Mouse (Mus musculus) embryonic stem cell, embryonic (primary cell): ENCODE results near the gene Pnmal2.

Experiments used
- CTCF ChIA-PET, 4 experiments: fragments of 300-600 bp in 2 of 4; fragments of 350-600 bp in 2 of 4; sonication (Branson Sonifier 250); formaldehyde crosslinking; loops; one replicate each; lab custom pipeline; 2022; ENCODE audit warnings: inconsistent platforms in 2 of 4; lab: Charles Lee
- POLR2A ChIA-PET, 4 experiments: fragments of 300-600 bp in 2 of 4; fragments of 350-600 bp in 2 of 4; sonication (Branson Sonifier 250); formaldehyde crosslinking; loops; one replicate each; lab custom pipeline; 2022; ENCODE audit warnings: antibody characterized with exemption in 4 of 4, inconsistent platforms in 1 of 4; lab: Charles Lee

Pnmal2 gene

DNA sequence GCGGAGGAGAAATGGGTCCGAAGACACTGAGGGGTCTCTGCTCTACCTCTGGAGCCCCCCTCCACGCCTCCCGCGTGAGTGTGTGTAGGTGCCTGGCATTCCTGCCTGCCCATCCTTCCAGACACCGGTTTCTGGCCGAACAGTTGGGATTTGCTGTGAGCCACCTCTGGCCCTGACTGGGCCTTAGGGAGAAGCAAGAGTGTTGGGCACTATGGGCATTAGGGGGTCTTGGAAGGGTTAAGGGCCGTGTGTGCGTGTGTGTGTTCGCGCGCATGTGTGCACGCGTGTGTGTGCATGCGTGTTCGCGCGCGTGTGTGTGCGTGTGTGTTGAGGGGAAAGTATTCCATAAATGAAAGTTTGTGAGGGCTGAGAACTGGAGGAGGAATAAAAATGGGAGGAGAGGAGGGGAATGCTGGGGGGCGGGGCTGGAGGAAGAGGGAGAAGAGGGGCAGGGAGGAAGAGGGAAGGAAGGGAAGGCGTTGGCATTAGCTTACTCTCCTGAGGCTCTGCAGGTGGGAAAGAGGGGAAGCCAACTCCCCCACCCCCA is 2.9 kb downstream of the Pnmal2 start:
- POLR2A ChIA-PET: interaction anchor here in 3 of 4 experiments (0.7 to 4.8 kb wide), 3 partner anchors 20 to 47 kb away, joined by 3 to 24 read pairs (median 4); no protein-coding TSS in a partner anchor
- CTCF ChIA-PET: interaction anchor here in 3 of 4 experiments (0.5 to 6.0 kb wide), 11 partner anchors 8 to 119 kb away, joined by 3 to 47 read pairs (median 4); partner anchors contain the start of gene Gng8 (in 1 of the 3)

DNA sequence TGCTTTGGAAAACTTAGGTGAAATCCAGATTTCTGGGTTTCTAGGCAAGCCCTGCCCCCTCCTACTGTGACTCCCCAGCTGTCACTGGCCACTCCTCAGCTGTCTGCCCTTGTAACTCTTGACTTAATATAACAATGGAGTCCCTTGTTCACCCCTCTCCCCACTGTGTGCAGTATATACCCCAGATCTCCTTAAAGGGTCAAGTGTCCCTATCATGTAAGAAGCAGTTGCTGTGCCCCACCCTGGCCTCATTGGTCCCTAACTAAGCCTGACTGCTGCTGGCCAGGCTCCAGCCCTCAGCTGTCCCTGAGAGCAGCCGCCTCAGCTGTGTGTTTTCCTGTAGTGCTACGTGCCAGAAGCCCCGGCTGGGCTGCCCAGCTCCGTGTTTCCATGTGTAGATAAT is 3.5 kb downstream of the Pnmal2 start:
- CTCF ChIA-PET: interaction anchor here in 3 of 4 experiments (0.5 to 6.0 kb wide), 10 partner anchors 9 to 118 kb away, joined by 3 to 47 read pairs (median 4); partner anchors contain the start of gene Gng8 (in 1 of the 3)
- POLR2A ChIA-PET: interaction anchor here in 2 of 4 experiments (1.0 to 4.8 kb wide), 2 partner anchors 46 to 47 kb away, joined by 4 to 24 read pairs; no protein-coding TSS in a partner anchor

DNA sequence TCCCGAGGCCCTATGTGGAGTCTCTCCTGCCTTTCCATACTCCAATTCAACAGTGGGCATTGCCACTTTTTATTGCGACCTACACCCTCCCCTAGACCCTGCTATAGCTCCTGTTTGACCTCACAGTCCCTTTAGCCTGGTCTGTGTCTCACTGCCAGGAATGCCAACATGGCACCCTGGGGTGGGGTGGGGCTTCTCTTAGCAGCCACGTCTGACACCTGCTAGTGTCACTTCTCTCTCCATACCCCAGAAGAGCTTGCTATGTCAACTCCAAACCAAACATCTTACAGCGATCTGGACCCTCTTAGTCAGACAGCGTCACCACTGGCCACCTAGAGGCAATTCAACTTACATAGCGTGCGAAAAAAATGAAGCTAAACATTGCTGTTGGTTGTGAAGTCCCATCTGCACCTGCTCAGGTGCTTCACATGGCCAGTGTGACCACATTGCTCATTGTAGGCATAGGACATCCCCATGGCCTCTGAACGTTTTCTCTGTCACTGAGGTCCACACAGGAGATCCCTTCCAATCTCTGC is 4.5 kb downstream of the Pnmal2 start:
- CTCF ChIA-PET: interaction anchor here (0.6 to 5.2 kb wide), 12 partner anchors 8 to 138 kb away, joined by 3 to 111 read pairs (median 10); partner anchors contain the start of gene Gng8 (in 1 of the 4)
- POLR2A ChIA-PET: interaction anchor here in 2 of 4 experiments (1.4 to 4.8 kb wide), 2 partner anchors 18 to 46 kb away, joined by 3 to 24 read pairs; no protein-coding TSS in a partner anchor

DNA sequence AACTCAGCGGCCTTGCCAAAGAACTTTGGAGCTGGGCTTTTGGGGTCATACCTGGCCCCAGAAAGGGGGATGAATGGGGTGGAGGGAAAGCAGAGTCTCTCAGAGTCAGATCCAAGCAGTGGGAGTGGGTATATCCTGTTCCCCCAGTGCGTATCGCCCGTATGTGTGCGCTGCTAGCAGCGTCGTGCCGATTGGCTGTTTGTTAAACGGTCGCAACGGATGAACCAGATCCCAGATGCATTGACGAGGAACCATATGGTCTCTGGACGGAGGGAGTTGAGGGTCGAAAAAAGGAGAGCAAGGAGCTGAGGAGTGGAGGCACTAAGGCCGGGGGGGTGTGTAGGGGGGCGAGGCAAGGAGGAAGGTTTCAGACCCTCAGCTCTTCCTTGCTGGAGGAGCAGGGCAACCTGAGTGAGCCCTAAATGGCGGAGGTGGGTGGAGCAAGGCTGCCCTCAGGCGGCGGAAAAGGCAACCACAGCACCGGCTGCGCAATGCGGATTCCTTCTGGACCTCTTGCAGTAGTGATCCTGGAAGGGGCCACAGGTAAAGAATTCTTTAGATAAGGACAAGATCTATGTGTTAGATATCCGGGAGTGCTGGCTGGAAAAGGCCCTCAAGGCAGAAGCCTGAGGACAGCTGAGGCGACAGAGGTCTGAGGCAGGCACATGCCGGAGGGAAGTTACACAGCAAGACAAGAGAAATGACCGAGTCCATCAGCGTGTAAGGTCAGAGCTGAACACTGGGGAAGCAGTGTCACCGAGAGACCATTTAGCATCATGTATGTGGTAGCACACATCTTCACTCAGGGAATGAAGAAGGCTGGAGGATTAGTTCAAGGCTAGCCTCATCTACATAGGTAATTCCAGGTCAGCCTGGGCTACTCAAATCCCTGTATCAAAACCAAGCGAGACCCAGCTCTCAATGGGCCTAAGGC is 5.7 kb downstream of the Pnmal2 start:
- POLR2A ChIA-PET: interaction anchor here in 3 of 4 experiments (0.7 to 4.8 kb wide), 16 partner anchors 15 to 1000 kb away, joined by 3 to 24 read pairs (median 4); partner anchors contain the start of gene Gng8 (in 1 of the 3)
- CTCF ChIA-PET: interaction anchor here (0.5 to 5.2 kb wide), 46 partner anchors 10 to 1046 kb away, joined by 3 to 111 read pairs (median 6); partner anchors contain the start of genes Pnmal1 (in 2 of the 4), Calm3 (in 1 of the 4), Dact3 (in 1 of the 4) and Gng8 (in 1 of the 4)

DNA sequence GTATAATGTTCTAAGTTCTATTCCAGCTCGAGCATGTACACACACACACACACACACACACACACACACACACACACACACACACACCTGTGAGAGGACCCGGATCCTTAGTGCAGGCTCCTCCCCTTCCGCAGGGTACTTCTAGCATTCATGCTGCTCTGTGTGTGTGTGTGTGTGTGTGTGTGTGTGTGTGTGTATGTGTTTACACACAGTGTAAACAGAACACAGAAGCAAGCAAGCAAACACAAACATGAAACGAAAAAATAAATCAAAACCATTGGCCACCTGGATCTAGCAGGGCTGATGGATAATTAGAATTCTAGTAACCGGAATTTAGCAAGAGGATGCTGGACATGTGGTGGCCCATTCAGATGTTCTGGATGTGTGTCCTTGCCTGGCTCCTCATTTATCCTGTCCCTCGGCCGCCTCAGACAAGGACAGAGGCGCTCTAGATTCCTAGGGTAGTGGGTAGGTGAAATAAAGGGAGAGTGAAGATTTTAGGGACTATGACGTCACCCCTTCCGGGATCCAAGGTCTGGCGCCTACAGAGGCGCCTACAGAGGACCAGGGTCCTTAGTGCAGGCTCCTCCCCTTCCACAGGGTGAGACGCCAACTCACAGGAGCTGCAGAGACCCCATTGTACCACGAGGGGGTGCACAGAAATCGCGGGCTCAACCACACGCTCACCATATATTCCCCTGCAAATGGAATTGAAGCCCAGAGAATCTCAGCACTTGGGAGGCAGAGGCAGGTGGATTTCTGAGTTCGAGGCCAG is 6.6 kb downstream of the Pnmal2 start:
- ChIA-PET CTCF (interaction anchor here (0.5 to 5.2 kb wide), 51 partner anchors 9 to 262 kb away, joined by 3 to 111 read pairs (median 5); partner anchors contain the start of genes Gng8 (in 2 of the 4), Pnmal1 (in 2 of the 4), Psg16 (in 2 of the 4) and Calm3 (in 1 of the 4)), POLR2A (interaction anchor here in 3 of 4 experiments (0.5 to 4.8 kb wide), 19 partner anchors 9 to 332 kb away, joined by 3 to 24 read pairs (median 4); partner anchors contain the start of gene Gng8 (in 1 of the 3))

DNA sequence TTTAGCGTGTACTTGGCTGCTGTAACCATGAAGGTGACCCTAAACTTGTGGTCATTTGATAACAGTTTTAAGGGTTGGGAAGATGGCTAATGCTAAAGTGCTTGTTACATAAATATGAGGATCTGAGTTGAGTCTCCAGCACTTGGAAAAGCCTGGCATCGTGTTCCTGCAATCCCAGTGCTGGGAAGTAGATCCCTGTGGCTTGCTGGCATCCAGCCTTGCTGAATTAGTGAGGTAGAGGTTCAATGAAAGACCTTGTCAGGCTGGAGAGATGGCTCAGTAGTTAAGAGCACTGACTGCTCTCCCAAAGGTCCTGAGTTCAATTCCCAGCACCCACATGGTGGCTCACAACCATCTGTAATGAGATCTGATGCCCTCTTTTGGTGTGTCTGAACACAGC is 9.3 kb downstream of the Pnmal2 start:
- ChIA-PET POLR2A (interaction anchor here in 1 of 4 experiments (0.7 kb wide), 1 partner anchor 100 kb away, joined by 3 read pairs; no protein-coding TSS in a partner anchor), CTCF (interaction anchor here in 2 of 4 experiments (0.6 to 4.9 kb wide), 2 partner anchors 48 to 112 kb away, joined by 4 to 111 read pairs; no protein-coding TSS in a partner anchor)

DNA sequence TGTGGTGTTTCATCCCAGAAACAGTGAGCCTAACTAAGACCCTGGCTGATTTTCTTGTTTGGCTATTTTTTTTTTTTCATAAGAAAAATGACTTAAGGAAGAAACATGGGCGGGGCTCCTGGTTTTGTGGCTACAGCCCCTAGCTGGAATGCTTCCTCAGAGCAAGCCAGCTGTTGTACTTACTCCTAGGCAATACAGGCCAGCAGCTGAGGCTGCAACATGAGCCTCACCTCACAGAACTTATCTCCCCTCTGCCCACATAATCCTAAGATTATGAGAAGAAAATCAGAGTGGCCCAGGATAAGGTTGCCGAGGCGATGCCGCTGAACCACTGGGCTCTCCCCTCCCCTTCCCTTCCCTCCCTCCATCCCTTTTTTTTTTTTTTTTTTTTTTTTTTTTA is 11.2 kb downstream of the Pnmal2 start:
- POLR2A ChIA-PET: interaction anchor here in 3 of 4 experiments (0.6 to 0.7 kb wide), 4 partner anchors 32 to 108 kb away, joined by 3 to 5 read pairs (median 4); no protein-coding TSS in a partner anchor

DNA sequence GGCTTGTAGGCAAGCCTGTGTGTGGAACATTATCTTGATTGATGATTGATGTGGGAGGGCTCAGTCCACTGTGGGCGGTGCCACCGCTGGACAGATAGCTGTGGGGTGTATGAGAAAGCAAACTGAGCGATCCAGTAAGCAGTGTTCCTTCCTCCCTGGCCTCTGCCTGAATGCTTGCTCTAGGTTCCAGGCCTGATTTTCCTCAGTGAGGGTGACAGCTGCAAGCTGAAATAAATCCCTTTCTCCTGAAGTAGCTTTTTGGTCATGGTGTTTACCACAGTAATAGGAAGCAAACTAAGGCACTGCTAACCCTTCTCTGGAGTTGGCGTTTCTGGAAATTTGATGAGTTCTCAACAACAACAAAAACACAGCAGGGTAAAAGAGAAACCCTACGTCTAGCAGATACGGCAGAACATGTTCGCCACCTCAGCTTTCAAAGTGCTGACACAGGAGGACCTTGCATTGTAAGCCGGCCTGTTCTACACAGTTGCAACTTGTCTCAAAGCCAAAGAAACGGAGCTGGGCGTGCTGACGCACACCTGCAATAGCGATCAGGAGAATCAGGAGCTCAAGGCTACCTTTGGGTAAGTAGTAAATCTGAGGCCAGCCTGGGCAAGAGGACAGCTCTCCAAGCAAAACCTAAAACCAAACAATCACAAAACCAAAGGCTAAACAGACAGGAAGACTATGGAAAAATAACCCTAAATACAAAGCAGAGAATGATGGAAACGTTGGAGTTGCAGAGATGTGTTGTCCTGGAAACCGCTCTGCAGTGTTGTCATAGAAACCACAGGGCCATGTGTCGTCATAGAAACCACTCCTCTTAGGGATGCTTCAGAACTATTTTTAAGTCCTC is 12.2 kb downstream of the Pnmal2 start:
- ChIA-PET CTCF (interaction anchor here in 3 of 4 experiments (0.7 to 1.3 kb wide), 7 partner anchors 11 to 118 kb away, joined by 3 to 5 read pairs (median 4); partner anchors contain the start of gene Psg16 (in 1 of the 3)), POLR2A (interaction anchor here in 2 of 4 experiments (0.6 to 1.0 kb wide), 3 partner anchors 38 to 87 kb away, joined by 3 to 5 read pairs (median 4); no protein-coding TSS in a partner anchor)

More for the DNA sequence above, 11.2 kb downstream of the Pnmal2 start:
- CTCF ChIA-PET: interaction anchor here in 3 of 4 experiments (0.5 to 1.2 kb wide), 9 partner anchors 11 to 261 kb away, joined by 3 to 5 read pairs (median 3); no protein-coding TSS in a partner anchor

DNA sequence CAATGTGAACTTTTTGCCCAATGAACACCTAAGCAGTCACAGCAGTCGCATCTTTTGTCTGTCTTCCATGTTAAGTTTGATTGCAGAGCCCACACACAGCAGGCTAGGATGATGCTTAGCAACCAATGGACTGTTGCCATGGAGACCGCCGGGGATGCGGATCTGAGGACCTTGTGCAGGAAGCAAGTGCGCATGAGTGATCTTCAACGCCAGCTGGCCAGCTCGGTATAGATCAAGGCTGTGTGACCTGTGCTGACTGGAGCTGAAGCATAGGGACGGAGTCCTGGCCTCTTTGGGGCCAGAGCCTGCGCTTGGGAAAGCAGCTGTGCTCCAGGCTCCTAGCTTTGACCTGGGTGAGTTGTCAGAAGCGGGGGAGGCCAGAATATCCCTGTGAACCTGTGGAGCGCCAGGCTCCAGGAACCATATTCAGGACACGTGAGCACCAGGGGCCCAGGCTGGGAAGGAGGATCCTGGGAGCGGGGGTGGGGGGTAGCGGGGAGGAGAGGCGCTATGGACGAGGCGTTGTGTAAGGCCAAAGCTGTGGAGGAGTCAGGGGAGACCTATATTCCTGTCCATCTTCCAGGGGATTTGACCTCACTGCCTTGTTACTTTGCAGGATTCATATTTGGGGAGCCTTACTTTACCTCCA is 15.2 kb downstream of the Pnmal2 start, which contains the start of gene Pnmal1:
Pnmal1 (plus strand) TSS at position 141 of the 649 bp plus-strand sequence.
- POLR2A ChIA-PET: interaction anchor here in 2 of 4 experiments (1.0 to 1.7 kb wide), 5 partner anchors 8 to 97 kb away, joined by 3 to 5 read pairs (median 3); partner anchors contain the start of gene Pnmal2 (in 1 of the 2)
- CTCF ChIA-PET: interaction anchor here in 3 of 4 experiments (0.7 to 3.5 kb wide), 8 partner anchors 8 to 46 kb away, joined by 3 to 15 read pairs (median 4); no protein-coding TSS in a partner anchor

DNA sequence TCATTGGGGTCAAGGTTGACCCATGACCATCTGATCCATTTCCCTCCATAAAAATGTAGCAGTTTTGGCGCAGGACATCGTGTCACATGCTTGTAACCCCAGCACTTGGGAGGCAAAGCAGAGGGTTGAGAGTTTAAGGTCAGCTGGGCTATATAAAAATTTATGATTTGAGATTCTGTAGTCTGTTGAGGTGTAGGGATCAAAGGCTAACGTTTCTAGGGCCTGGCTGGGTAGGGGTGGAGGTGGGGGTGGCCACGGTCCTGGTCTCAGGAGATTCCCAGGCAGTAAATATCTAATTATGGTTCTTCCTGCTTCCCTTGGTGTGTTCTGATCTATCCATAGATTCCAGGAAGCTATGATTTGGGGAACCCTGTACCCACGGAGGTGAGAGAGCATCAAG is 17.2 kb downstream of the Pnmal2 start:
- CTCF ChIA-PET: interaction anchor here in 3 of 4 experiments (0.6 to 3.5 kb wide), 6 partner anchors 10 to 60 kb away, joined by 3 to 15 read pairs (median 4); no protein-coding TSS in a partner anchor
- POLR2A ChIA-PET: interaction anchor here in 1 of 4 experiments (1.0 to 2.2 kb wide), 4 partner anchors 9 to 99 kb away, joined by 4 to 6 read pairs (median 5); no protein-coding TSS in a partner anchor

DNA sequence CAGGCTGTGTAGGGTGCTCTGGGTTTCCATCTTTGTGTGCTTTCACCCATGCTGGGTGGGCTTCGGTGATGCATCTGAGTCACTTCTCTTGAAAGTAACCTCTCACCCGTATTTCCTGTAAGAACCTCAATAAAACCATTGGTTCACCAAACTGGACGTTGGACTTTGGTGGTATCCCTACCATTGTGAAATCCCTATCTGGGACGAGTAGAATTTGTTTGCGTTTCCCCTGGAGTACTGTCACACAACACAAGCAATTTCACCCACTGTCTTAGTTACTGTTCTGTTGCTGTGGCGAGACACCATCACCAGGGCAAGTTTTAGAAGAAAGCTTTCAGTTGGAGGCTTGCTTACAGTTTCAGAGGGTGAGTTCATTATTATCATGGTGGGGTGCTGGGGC is 23.9 kb downstream of the Pnmal2 start:
- POLR2A ChIA-PET: interaction anchor here in 1 of 4 experiments (1.1 kb wide), 1 partner anchor 18 kb away, joined by 4 read pairs; no protein-coding TSS in a partner anchor

DNA sequence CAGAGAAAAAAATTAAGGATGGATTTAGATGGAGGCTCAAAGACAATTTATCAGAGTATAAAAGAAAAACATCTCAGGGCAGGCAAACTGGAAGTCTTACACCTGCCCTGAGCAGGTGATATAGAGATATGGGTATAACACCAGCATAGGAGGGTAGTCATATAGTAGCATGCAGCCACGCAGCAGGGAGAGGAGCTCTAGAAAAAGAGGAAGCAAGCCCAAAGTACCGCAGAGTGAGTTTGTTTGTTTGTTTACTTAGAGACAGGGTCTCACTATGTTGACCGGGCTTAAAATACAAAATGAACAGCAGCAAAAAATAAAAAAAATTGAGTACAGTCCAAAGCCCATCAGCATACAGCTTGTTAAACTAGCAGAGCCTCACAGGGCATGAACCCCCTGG is 26.7 kb downstream of the Pnmal2 start:
- ChIA-PET CTCF (interaction anchor here in 3 of 4 experiments (0.6 to 1.9 kb wide), 5 partner anchors 19 to 80 kb away, joined by 3 to 6 read pairs (median 4); no protein-coding TSS in a partner anchor), POLR2A (interaction anchor here in 1 of 4 experiments (1.0 to 1.4 kb wide), 2 partner anchors 10 to 29 kb away, joined by 3 to 4 read pairs; no protein-coding TSS in a partner anchor)

More for the DNA sequence above, 23.9 kb downstream of the Pnmal2 start:
- CTCF ChIA-PET: interaction anchor here in 1 of 4 experiments (1.0 kb wide), 1 partner anchor 35 kb away, joined by 4 read pairs; no protein-coding TSS in a partner anchor

DNA sequence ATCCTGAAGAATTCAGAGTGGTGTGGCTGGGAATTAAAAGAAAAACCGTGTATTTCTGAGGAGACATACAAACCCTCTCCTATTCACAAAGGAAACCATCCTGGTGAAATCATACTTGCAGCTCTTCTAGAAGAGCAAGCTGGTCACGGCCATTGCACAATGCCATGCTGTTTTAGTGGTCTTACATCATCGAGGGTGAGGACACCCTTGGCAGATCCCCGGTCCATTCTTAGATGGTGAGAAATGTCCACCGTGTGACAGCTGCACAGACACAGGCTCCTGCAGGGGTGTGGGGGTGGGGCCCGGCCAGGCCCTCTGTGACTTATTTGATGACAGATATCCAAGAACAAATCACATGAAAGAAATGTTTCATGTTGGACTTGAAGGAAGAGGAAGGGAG is 29.5 kb downstream of the Pnmal2 start:
- ChIA-PET CTCF (interaction anchor here in 1 of 4 experiments (0.9 kb wide), 1 partner anchor 41 kb away, joined by 3 read pairs; no protein-coding TSS in a partner anchor), POLR2A (no interaction called here)

DNA sequence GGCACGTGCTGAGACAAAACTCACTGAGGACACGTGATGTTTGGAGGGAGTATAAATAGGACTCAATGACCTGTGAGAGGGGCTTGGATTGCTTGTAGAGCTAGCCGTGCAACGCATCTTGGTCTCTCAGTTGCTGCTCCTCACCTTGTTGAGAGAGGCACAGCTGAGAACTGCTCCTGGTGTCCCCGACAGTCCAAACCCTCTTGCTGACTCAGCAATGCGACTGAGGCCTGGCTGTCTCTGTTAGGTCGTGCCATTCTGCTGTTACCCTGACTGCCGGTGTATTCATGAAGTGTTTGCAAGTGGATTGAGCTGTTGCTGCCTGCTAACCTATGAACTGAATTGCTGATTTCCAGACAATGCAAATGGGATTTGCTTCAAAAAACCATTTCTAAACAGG is 31.8 kb downstream of the Pnmal2 start:
- CTCF ChIA-PET: interaction anchor here in 1 of 4 experiments (0.7 kb wide), 1 partner anchor 81 kb away, joined by 3 read pairs; no protein-coding TSS in a partner anchor
- POLR2A ChIA-PET: interaction anchor here in 1 of 4 experiments (1.5 kb wide), 1 partner anchor 44 kb away, joined by 3 read pairs; no protein-coding TSS in a partner anchor
